Mouse (Mus musculus) MEL (cell line): ENCODE measurements around the gene Auts2. TPM values are rescaled to one million over a fixed set of nuclear protein-coding genes. Genes with fewer than 3 reads are reported as not detected.

Experiments
- DNase-seq: peaks from one replicate; pipeline ENCODE4 v3.0.0; 2011; ENCODE audit warnings: low read depth, low spot score
- H3K27ac ChIP-seq: 2 replicates; pipeline ENCODE4 v1.5.1; 2012; ENCODE audit warnings: low read depth, mild to moderate bottlenecking, control low read depth, low read length, moderate library complexity; ENCODE audit not compliant: control insufficient read depth
- H3K27me3 ChIP-seq, 2 experiments: fragments of 150-350 bp in 1 of 2; sonication (generic) in 1 of 2; 2 replicates each; pipeline ENCODE4 v1.6.1; 2012; ENCODE audit warnings: low read length in 2 of 2, mild to moderate bottlenecking in 2 of 2, improper control_type of control experiment in 1 of 2, moderate library complexity in 1 of 2; ENCODE audit not compliant: insufficient read depth in 2 of 2, control insufficient read depth in 1 of 2
- H3K36me3 ChIP-seq, 2 experiments: 2 replicates each; pipeline ENCODE4 v1.6.1; 2012 to 2014; ENCODE audit warnings: low read length in 2 of 2, improper control_type of control experiment in 1 of 2, inconsistent platforms in 1 of 2, mild to moderate bottlenecking in 1 of 2; ENCODE audit not compliant: insufficient read depth in 2 of 2, control insufficient read depth in 1 of 2
- H3K4me1 ChIP-seq, 2 experiments: fragments of 150-350 bp in 1 of 2; sonication (generic) in 1 of 2; 2 replicates each; pipeline ENCODE4 v1.6.1; 2012; ENCODE audit warnings: low read length in 2 of 2, improper control_type of control experiment in 1 of 2, mild to moderate bottlenecking in 1 of 2; ENCODE audit not compliant: insufficient read depth in 2 of 2, control insufficient read depth in 1 of 2
- H3K4me3 ChIP-seq, 2 experiments: fragments of 150-350 bp in 1 of 2; sonication (generic) in 1 of 2; 2 replicates each; pipeline ENCODE4 v1.5.1; 2012; ENCODE audit warnings: low read depth in 2 of 2, low read length in 2 of 2, mild to moderate bottlenecking in 2 of 2, moderate library complexity in 2 of 2, control low read depth in 1 of 2, improper control_type of control experiment in 1 of 2; ENCODE audit not compliant: control insufficient read depth in 1 of 2, insufficient read depth in 1 of 2
- H3K79me2 ChIP-seq: 2 replicates; pipeline ENCODE4 v1.6.1; 2012; ENCODE audit warnings: mild to moderate bottlenecking, low read length, moderate library complexity; ENCODE audit not compliant: control insufficient read depth, poor library complexity, insufficient read depth
- H3K9ac ChIP-seq: 2 replicates; pipeline ENCODE4 v1.6.1; 2012; ENCODE audit warnings: low read depth, mild to moderate bottlenecking, control low read depth, low read length, moderate library complexity; ENCODE audit not compliant: control insufficient read depth, poor library complexity, severe bottlenecking
- H3K9me3 ChIP-seq: fragments of 150-350 bp; sonication (generic); replicated peaks from 2 replicates; pipeline ENCODE4 v1.6.1; 2012; ENCODE audit warnings: mild to moderate bottlenecking, low read length, improper control_type of control experiment, moderate library complexity; ENCODE audit not compliant: insufficient read depth
- E2F4 ChIP-seq: IDR thresholded peaks from 2 replicates; pipeline ENCODE4 v1.6.1; 2011; ENCODE audit warnings: low read depth, low read length, improper control_type of control experiment, borderline replicate concordance
- ELF1 ChIP-seq: IDR thresholded peaks from 2 replicates; pipeline ENCODE4 v1.6.1; 2014; ENCODE audit warnings: low read depth, mild to moderate bottlenecking, inconsistent platforms, low read length, improper control_type of control experiment, moderate library complexity
- EP300 ChIP-seq, 2 experiments: IDR thresholded peaks; 2 replicates each; pipeline ENCODE4 v1.6.1; 2011; ENCODE audit warnings: improper control_type of control experiment in 2 of 2, low read length in 2 of 2, low read depth in 1 of 2, mild to moderate bottlenecking in 1 of 2
- ETS1 ChIP-seq: IDR thresholded peaks from 2 replicates; pipeline ENCODE4 v1.6.1; 2012; ENCODE audit warnings: low read depth, mild to moderate bottlenecking, inconsistent platforms, low read length, improper control_type of control experiment, moderate library complexity
- GATA1 ChIP-seq: IDR thresholded peaks from 2 replicates; pipeline ENCODE4 v1.6.1; 2011; ENCODE audit warnings: low read depth, low read length, improper control_type of control experiment
- HCFC1 ChIP-seq: IDR thresholded peaks from 2 replicates; pipeline ENCODE4 v1.6.1; 2012; ENCODE audit warnings: low read depth, mild to moderate bottlenecking, inconsistent platforms, low read length, improper control_type of control experiment, moderate library complexity
- JUND ChIP-seq: IDR thresholded peaks from 2 replicates; pipeline ENCODE4 v1.6.1; 2011; ENCODE audit warnings: low read depth, mild to moderate bottlenecking, improper control_type of control experiment, low read length
- KAT2A ChIP-seq: conservative IDR thresholded peaks from 2 replicates; pipeline ENCODE4 v1.6.1; 2012; ENCODE audit warnings: low read depth, low read length, improper control_type of control experiment, inconsistent platforms
- MAZ ChIP-seq: IDR thresholded peaks from 2 replicates; pipeline ENCODE4 v1.6.1; 2012; ENCODE audit warnings: low read depth, mild to moderate bottlenecking, inconsistent platforms, low read length, improper control_type of control experiment
- MEF2A ChIP-seq: IDR thresholded peaks from 2 replicates; pipeline ENCODE4 v1.6.1; 2014; ENCODE audit warnings: low read depth, mild to moderate bottlenecking, inconsistent platforms, low read length, improper control_type of control experiment; ENCODE audit not compliant: poor library complexity, insufficient replicate concordance, severe bottlenecking; ENCODE audit errors: extremely low read depth
- MYB ChIP-seq: IDR thresholded peaks from 2 replicates; pipeline ENCODE4 v1.6.1; 2011; ENCODE audit warnings: mild to moderate bottlenecking, low read depth, low read length, improper control_type of control experiment
- NELFE ChIP-seq: IDR thresholded peaks from 2 replicates; pipeline ENCODE4 v1.6.1; 2011; ENCODE audit warnings: low read depth, low read length, improper control_type of control experiment
- POLR2A ChIP-seq, 2 experiments: IDR thresholded peaks; 2 replicates each; pipeline ENCODE4 v1.6.1; 2011 to 2012; ENCODE audit warnings: low read length in 2 of 2, mild to moderate bottlenecking in 2 of 2, control low read depth in 1 of 2, improper control_type of control experiment in 1 of 2, low read depth in 1 of 2, moderate library complexity in 1 of 2; ENCODE audit not compliant: control insufficient read depth in 1 of 2, insufficient read depth in 1 of 2, poor library complexity in 1 of 2
- POLR2AphosphoS5 ChIP-seq: IDR thresholded peaks from 2 replicates; pipeline ENCODE4 v1.6.1; 2012; ENCODE audit warnings: low read depth, borderline replicate concordance, mild to moderate bottlenecking, inconsistent platforms, low read length, moderate library complexity, mixed read lengths
- RCOR1 ChIP-seq: IDR thresholded peaks from 2 replicates; pipeline ENCODE4 v1.6.1; 2012; ENCODE audit warnings: low read depth, mild to moderate bottlenecking, inconsistent platforms, low read length, improper control_type of control experiment
- SMC3 ChIP-seq: IDR thresholded peaks from 2 replicates; pipeline ENCODE4 v1.6.1; 2011; ENCODE audit warnings: low read depth, low read length, improper control_type of control experiment
- UBTF ChIP-seq: IDR thresholded peaks from 2 replicates; pipeline ENCODE4 v1.6.1; 2012; ENCODE audit warnings: low read depth, mild to moderate bottlenecking, inconsistent platforms, low read length, improper control_type of control experiment, moderate library complexity, borderline replicate concordance; ENCODE audit not compliant: insufficient read depth
- USF1 ChIP-seq: IDR thresholded peaks from 2 replicates; pipeline ENCODE4 v1.6.1; 2014; ENCODE audit warnings: low read depth, mild to moderate bottlenecking, inconsistent platforms, low read length, improper control_type of control experiment, moderate library complexity
- USF2 ChIP-seq, 2 experiments: IDR thresholded peaks; 2 replicates each; pipeline ENCODE4 v1.6.1; 2011 to 2012; ENCODE audit warnings: improper control_type of control experiment in 2 of 2, low read length in 2 of 2, borderline replicate concordance in 1 of 2, inconsistent platforms in 1 of 2, low read depth in 1 of 2, mild to moderate bottlenecking in 1 of 2; ENCODE audit not compliant: insufficient read depth in 1 of 2
- ZNF384 ChIP-seq: IDR thresholded peaks from 2 replicates; pipeline ENCODE4 v1.6.1; 2012; ENCODE audit warnings: low read depth, mild to moderate bottlenecking, inconsistent platforms, low read length, improper control_type of control experiment
- polyA plus RNA-seq, 2 experiments: library from polyadenylated mRNA; stranded (reverse) in 1 of 2; unstranded in 1 of 2; fragments of >175 nt in 1 of 2; fragments of >200 nt in 1 of 2; gene quantifications; 2 replicates each; pipeline versions ENCODE4 v1.2.1 to v1.2.4; 2012; ENCODE audit warnings: low replicate concordance in 2 of 2, low read depth in 1 of 2; ENCODE audit not compliant: insufficient read length in 2 of 2, insufficient read depth in 1 of 2, missing spikeins in 1 of 2
- total RNA-seq: library from RNA; depleted of rRNA; stranded (reverse); fragments of 300-350 nt; gene quantifications from 2 replicates; pipeline ENCODE4 v1.2.3, GENCODE M21; 2012

The Auts2 gene
- total and polyA plus RNA-seq, 3 experiments: not detected

GRCm38 (mm10) chr5:131812483-131813063, 730.6 kb downstream of the Auts2 start:
- Histone ChIP-seq H3K27me3 (no peaks in the 10 kb centered on the region), H3K27ac (no peak overlapping the region), H3K9me3 (no peaks in the 10 kb centered on the region)
- DNase-seq: no peak
- TF ChIP-seq USF1 (no peak), SMC3 (no peak), JUND (no peak), ELF1 (no peak), POLR2AphosphoS5 (no peak), E2F4 (no peak), MYB (no peak), GATA1 (no peak), HCFC1 (no peak), NELFE (no peak), UBTF (no peak), RCOR1 (no peak), KAT2A (no peak), ZNF384 (no peak), MAZ (no peak), POLR2A (IDR thresholded peaks at IDR 0.05; ENCODE audit: control insufficient read depth in 1 of 2, insufficient read depth in 1 of 2, low read depth in 1 of 2, low read length in 2 of 2, poor library complexity in 1 of 2) (no peak), MEF2A (no peak)
- TF ChIP-seq, all 39 proteins: peak for 0
- H3K79me2 ChIP-seq: no peaks in the 10 kb centered on the region
- no peak overlapping the region for H3K4me3 ChIP-seq
- H3K9ac ChIP-seq: no peak overlapping the region
- peaks cover 7 to 20% of the 10 kb centered on the region in 2 experiments; a peak in 3 of 4 replicates for H3K4me1 ChIP-seq
- peaks cover 0 to 5% of the 10 kb centered on the region in 2 experiments; a peak in 2 of 4 replicates for H3K36me3 ChIP-seq

GRCm38 (mm10) chr5:131806350-131806749, 736.8 kb downstream of the Auts2 start:
- Histone ChIP-seq H3K9ac (no peak overlapping the region), H3K4me3 (no peak overlapping the region), H3K36me3 (peaks cover 0 to 5% of the 10 kb centered on the region in 2 experiments; a peak in 2 of 4 replicates), H3K27me3 (no peaks in the 10 kb centered on the region), H3K27ac (no peak overlapping the region), H3K4me1 (peaks cover 0 to 7% of the 10 kb centered on the region in 2 experiments; a peak in 2 of 4 replicates), H3K79me2 (no peaks in the 10 kb centered on the region)
- TF ChIP-seq ETS1 (0 out of 2 replicates have a peak, but pooled peaks have one; percentile 10), MEF2A (no peak), EP300 (IDR thresholded peaks at IDR 0.05; ENCODE audit: low read depth in 1 of 2, low read length in 2 of 2) (peak in 1 of 2 experiments; percentile 31; a peak in 1 of 4 replicates), ZNF384 (peak; percentile 30; the same call in 1 of the 2 replicates), USF2 (IDR thresholded peaks at IDR 0.05; ENCODE audit: borderline replicate concordance in 1 of 2, insufficient read depth in 1 of 2, low read depth in 1 of 2, low read length in 2 of 2) (no peak)
- TF ChIP-seq, all 39 proteins: peak for 3
- no peaks in the 10 kb centered on the region for H3K9me3 ChIP-seq
- DNase-seq: peak; percentile 4
